Comparison of ENCODE assay signal across 9 mouse cellular contexts in genomic region chr11:7064484-7065185, GRCm38 (mm10). TPM values are rescaled to one million over a fixed set of nuclear protein-coding genes. Genes with fewer than 3 reads are reported as not detected.
DNase-seq lines count a peak whose midpoint lies in the region; ATAC-seq and TF ChIP-seq lines count a peak whose summit lies in the region.
"Had no signal": no experiment of that assay in that cellular context is flagged by ENCODE, and none has a peak within 500 bp of the region (broad histone marks: within the 10 kb centered on the region; RNA-seq: fewer than 3 reads in every experiment).

No protein-coding gene starts in this region.

- H3K9ac ChIP-seq in heart, embryonic 13.5 days = peak overlapping the region; percentile 79; the same call in 1 of the 2 replicates
- H3K9ac ChIP-seq in heart, adult 2 months (ENCODE audit: low read depth, low read length) = no peak overlapping the region
- peak overlapping the region; percentile 78 for H3K9ac ChIP-seq in hindbrain, embryonic 13.5 days
- H3K9ac ChIP-seq in liver, embryonic 12.5 days = no peak overlapping the region

- no peak for ATAC-seq in heart, embryonic 13.5 days (ENCODE audit: extremely low read depth, insufficient number of reproducible peaks, low FRiP score, low TSS enrichment)
- peak; percentile 16; the same call in 1 of the 2 replicates for ATAC-seq in hindbrain, embryonic 13.5 days (ENCODE audit: low FRiP score)
- ATAC-seq in liver, embryonic 12.5 days = no peak
- no peak for ATAC-seq in granulocyte monocyte progenitor cell, adult 5-6 weeks (replicated peaks; ENCODE audit: poor library complexity, severe bottlenecking)

- WGBS in heart, embryonic 13.5 days = 3% methylated on average over 26 of the region's 26 CpGs
- WGBS in heart, adult 2 months = 8% methylated on average over 26 of the region's 26 CpGs
- WGBS in hindbrain, embryonic 13.5 days = 4% methylated on average over 25 of the region's 26 CpGs
- WGBS in liver, embryonic 12.5 days (ENCODE audit: insufficient replicate concordance) = 5% methylated on average over 26 of the region's 26 CpGs

- intact Hi-C loops in heart, adult 2 months (cut with DNase I) = no loop called here

- H3K4me1 ChIP-seq in heart, embryonic 13.5 days = peaks cover 24% of the 10 kb centered on the region
- no peaks in the 10 kb centered on the region for H3K4me1 ChIP-seq in heart, adult 2 months (ENCODE audit: control insufficient read depth, insufficient read depth, low read length)
- peaks cover 39% of the 10 kb centered on the region for H3K4me1 ChIP-seq in hindbrain, embryonic 13.5 days (replicated peaks)
- peaks cover 5% of the 10 kb centered on the region for H3K4me1 ChIP-seq in liver, embryonic 12.5 days

- no peaks in the 10 kb centered on the region for H3K36me3 ChIP-seq in heart, embryonic 13.5 days
- no peaks in the 10 kb centered on the region for H3K36me3 ChIP-seq in heart, adult 2 months (ENCODE audit: control insufficient read depth, insufficient read depth, low read length)
- no peaks in the 10 kb centered on the region for H3K36me3 ChIP-seq in hindbrain, embryonic 13.5 days
- H3K36me3 ChIP-seq in liver, embryonic 12.5 days = no peaks in the 10 kb centered on the region

- peak overlapping the region; percentile 69 for H3K4me3 ChIP-seq in heart, embryonic 13.5 days
- no peak overlapping the region for H3K4me3 ChIP-seq in heart, adult 2 months
- H3K4me3 ChIP-seq in hindbrain, embryonic 13.5 days = peak overlapping the region; percentile 71
- peak overlapping the region; percentile 47; the same call in 1 of the 2 replicates for H3K4me3 ChIP-seq in liver, embryonic 12.5 days
- H3K4me3 ChIP-seq: myocyte had no signal

- H3K4me2 ChIP-seq in heart, embryonic 13.5 days = peak overlapping the region; percentile 92
- peak overlapping the region; percentile 91 for H3K4me2 ChIP-seq in hindbrain, embryonic 13.5 days
- peak overlapping the region; percentile 64 for H3K4me2 ChIP-seq in liver, embryonic 12.5 days

- no peak for TF ChIP-seq POLR2A in heart, adult 2 months (IDR thresholded peaks at IDR 0.05; ENCODE audit: insufficient read depth, low read depth, low read length)

- H3K27me3 ChIP-seq in heart, embryonic 13.5 days (replicated peaks) = peaks cover 96% of the 10 kb centered on the region
- H3K27me3 ChIP-seq in heart, adult 2 months (ENCODE audit: control insufficient read depth, insufficient read depth, low read length) = 0 out of 2 replicates have a peak, but pooled peaks cover 2% of the 10 kb centered on the region
- H3K27me3 ChIP-seq in hindbrain, embryonic 13.5 days = peaks cover 60% of the 10 kb centered on the region
- peaks cover 73% of the 10 kb centered on the region for H3K27me3 ChIP-seq in liver, embryonic 12.5 days (replicated peaks)

- no peaks in the 10 kb centered on the region for H3K9me3 ChIP-seq in heart, embryonic 13.5 days
- no peaks in the 10 kb centered on the region for H3K9me3 ChIP-seq in hindbrain, embryonic 13.5 days
- H3K9me3 ChIP-seq in liver, embryonic 12.5 days (replicated peaks) = no peaks in the 10 kb centered on the region

- no peak for DNase-seq in heart, adult 2 months
- DNase-seq in cerebellum, postnatal 14 days = peak; percentile 63 to 72
- DNase-seq in lung, postnatal 14 days = no peak
- no peak for DNase-seq in urinary bladder, adult 2 months (ENCODE audit: low spot score)

- no peak overlapping the region for H3K27ac ChIP-seq in heart, embryonic 13.5 days (replicated peaks)
- H3K27ac ChIP-seq in heart, adult 2 months = no peak overlapping the region
- no peak overlapping the region for H3K27ac ChIP-seq in hindbrain, embryonic 13.5 days
- H3K27ac ChIP-seq in liver, embryonic 12.5 days = no peak overlapping the region

- H3K79me2 ChIP-seq in heart, adult 2 months (replicated peaks; ENCODE audit: control insufficient read depth, insufficient read depth, low read length) = no peaks in the 10 kb centered on the region

- TF ChIP-seq CTCF in heart, adult 2 months (IDR thresholded peaks at IDR 0.05) = no peak

- TF ChIP-seq EP300 in heart, adult 2 months (IDR thresholded peaks at IDR 0.05; ENCODE audit: insufficient read depth, low read depth, low read length) = no peak

RNA-seq across cellular contexts. Expression of gene Adcy1, which starts 1.3 kb away (rescaled TPM):
- polyA plus RNA-seq in heart, embryonic 13.5 days (2015; fragmentation: Nextera tagmentation; extraction: Ambion mirVana) = 0.51 and 0.87 TPM in 2 replicates
- total RNA-seq in heart, adult 2 months (2021) = 1 to 10 TPM; 1.2 to 1.6 TPM
- 2.3 and 3.7 TPM in 2 replicates for polyA plus RNA-seq in heart, adult 2 months (2012; rRNA removed)
- 4.5 and 5.1 TPM in 2 replicates for polyA plus RNA-seq in hindbrain, embryonic 13.5 days (2015; fragmentation: Nextera tagmentation; extraction: Ambion mirVana)
- polyA plus RNA-seq in liver, embryonic 12.5 days (2016; fragmentation: Nextera tagmentation; extraction: Ambion mirVana) = 0.30 and 0.42 TPM in 2 replicates
- total RNA-seq in granulocyte monocyte progenitor cell, adult 5-6 weeks (2014; fragmentation: Nextera tagmentation) = not detected in 2 replicates
- total RNA-seq in granulocyte monocyte progenitor cell, adult 5-6 weeks (2017) = not detected in 2 replicates
- polyA plus RNA-seq in urinary bladder, adult 2 months (2012; rRNA removed) = 2.0 and 2.9 TPM in 2 replicates

Comparison
In these comparisons a context has a peak if more than half of its experiments do, and no peak if none do; other contexts are left out.
1. H3K9ac ChIP-seq: peak in heart, embryonic 13.5 days (single experiment) and hindbrain, embryonic 13.5 days (single experiment); none in heart, adult 2 months (single experiment) and liver, embryonic 12.5 days (single experiment).
2. DNase-seq: peak in cerebellum, postnatal 14 days (2 of 2); none in heart, adult 2 months (0 of 2), lung, postnatal 14 days (single experiment) and urinary bladder, adult 2 months (single experiment).
3. Peak in every context shown above with its lines, with median percentiles within 50 percentile points of each other: H3K4me2 ChIP-seq.